Mouse (Mus musculus): Measurements from ENCODE around the gene Uvssa.

Gene Uvssa

DNA sequence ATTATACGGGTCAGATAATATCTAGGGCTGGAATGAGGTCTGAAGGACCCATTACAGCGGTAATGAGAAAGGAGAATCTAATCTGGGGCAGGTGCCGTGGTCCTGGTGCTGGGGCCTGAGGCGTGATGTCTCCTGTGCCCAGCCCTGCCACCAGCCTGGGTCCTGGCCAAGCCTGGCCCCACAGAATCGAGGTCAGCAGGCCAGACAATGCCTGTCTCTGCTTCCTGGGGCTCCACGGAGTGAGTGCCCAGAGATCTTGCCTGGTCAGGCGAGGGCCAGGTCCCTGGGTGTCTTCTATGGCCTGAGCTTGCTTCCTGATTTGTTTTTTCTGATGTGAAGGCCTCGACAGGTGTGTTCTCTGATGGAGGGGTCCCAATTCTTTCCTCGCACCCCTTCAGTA lies 65.4 kb downstream of the Uvssa start:
- no peak for DNase-seq

DNA sequence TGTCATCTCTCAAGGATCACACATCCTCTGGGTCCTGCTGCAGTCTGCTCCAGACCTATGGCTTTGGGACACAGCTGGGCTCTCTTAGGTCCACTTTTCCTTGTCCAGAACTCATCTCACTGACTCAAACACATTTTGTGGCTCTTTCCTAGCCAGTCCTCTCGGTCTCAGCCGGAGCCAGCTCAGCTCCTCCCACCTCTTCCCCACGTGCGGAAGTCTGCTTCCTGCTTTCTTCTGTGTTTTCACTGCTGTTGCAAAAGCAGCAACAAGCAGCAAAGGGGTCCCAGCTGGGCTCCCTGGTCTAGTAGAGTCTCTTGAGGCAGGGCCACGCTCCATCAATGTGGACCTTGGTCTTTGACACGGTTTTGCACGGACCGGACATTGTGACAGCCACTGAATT lies 77.4 kb downstream of the Uvssa start:
- no peak for DNase-seq

DNA sequence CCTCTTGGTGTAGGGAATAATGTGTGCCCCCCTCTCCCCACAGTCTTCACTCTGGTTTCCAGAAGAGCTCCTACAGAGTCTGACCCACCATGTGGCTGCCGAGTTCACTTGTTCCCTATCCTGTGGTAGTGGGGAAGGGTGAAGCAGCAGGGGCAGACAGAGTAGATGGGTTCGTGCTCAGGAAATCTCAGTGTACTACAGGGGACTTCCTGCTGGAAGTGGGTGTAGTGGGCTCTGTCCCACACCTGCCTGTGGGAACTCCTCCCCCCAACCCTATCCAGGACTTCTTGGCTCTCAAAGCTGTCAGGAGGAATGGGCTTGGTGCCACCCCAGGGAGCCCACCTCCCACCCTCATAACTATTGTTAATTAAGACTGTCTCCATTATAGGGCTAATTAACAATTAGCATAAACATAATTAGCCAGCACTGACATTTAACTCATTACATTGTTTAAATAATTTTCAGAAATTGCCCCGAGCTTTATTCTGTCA lies 79.8 kb downstream of the Uvssa start:
- DNase-seq = no peak

DNA sequence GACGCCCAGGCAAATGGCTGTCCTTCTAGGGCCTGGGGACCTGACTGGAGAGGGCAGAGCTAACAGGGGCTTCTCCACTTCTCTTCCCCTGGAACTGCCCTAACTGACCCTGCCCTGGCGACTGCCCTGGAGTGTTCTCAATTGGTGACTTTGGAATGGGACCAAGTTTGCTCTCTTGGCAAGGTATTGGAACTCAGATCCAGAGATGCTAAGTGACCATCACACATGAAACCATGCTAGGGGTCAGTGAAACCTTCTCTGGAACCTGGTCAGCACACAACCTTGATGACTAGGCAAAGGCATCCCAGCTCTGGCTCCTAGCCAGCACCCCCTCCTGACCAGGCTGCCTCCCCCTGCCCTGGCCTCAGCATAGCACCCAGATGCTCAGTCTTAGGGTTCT lies 80.8 kb downstream of the Uvssa start:
- no peak for DNase-seq

DNA sequence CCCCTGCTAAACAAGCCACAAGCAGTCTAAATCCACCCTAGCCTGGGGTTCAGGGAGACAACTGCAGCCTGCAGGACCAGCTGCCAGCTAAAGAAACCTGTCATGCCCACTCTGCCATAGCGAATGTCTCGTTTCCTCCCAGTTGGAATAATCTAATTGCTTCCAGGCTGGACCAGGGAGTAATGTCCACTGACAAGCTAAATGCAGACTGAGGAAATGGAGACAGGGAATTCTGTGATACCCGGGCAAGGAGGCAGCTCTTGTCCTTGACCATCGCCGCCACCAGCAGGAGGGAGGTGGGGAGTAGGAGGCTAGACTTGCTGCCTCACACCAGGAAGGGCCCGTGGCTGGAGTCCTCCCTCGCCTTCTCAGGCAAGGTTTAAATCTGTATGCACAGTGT lies 86.0 kb downstream of the Uvssa start:
- DNase-seq = no peak

DNA sequence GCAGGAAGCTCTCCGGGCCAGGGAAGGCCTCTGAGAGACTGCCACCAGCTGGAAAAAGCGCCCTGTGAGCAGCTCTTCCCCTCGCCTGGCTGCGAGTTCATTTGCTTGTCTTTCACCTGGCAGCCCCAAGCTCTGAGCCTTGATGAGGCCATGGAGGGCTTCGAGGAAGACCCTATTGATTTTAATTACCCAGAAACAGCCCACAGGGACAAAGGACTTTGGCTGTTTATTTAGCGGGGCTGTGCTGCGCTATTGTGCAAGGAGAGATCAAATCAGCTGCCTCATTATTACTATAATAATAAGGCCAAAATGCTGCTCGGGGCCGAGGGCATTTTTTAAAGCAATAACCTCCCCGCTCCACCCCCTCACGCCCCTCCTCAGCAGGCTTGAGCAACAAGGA lies 87.1 kb downstream of the Uvssa start:
- DNase-seq = no peak
